In genomic region chr7:45340669-45341068, GRCm38 (mm10) we compare ENCODE assay signal across 8 mouse cellular contexts. TPM values are rescaled to one million over a fixed set of nuclear protein-coding genes. Genes with fewer than 3 reads are reported as not detected.
DNase-seq lines count a peak whose midpoint lies in the region; ATAC-seq and TF ChIP-seq lines count a peak whose summit lies in the region.

No protein-coding gene starts in this region.

- H3K4me1 ChIP-seq in erythroblast, embryonic 14.5 days (ENCODE audit: control insufficient read depth): peaks cover 53% of the 10 kb centered on the region
- H3K4me1 ChIP-seq in hindbrain, embryonic 12.5 days: peaks cover 37% of the 10 kb centered on the region
- H3K4me1 ChIP-seq in limb, embryonic 15.5 days: peaks cover 43% of the 10 kb centered on the region
- peaks cover 36% of the 10 kb centered on the region for H3K4me1 ChIP-seq in midbrain, embryonic 13.5 days (replicated peaks)

- H3K27ac ChIP-seq in hindbrain, embryonic 12.5 days: no peak overlapping the region
- H3K27ac ChIP-seq in limb, embryonic 15.5 days: peak overlapping the region; percentile 72
- no peak overlapping the region for H3K27ac ChIP-seq in midbrain, embryonic 13.5 days

- H3K36me3 ChIP-seq in C2C12 (ENCODE audit: control insufficient read depth, insufficient read depth): no peaks in the 10 kb centered on the region
- H3K36me3 ChIP-seq in erythroblast, embryonic 14.5 days (ENCODE audit: control insufficient read depth): no peaks in the 10 kb centered on the region
- peaks cover 6% of the 10 kb centered on the region; the same call in 1 of the 2 replicates for H3K36me3 ChIP-seq in hindbrain, embryonic 12.5 days
- H3K36me3 ChIP-seq in limb, embryonic 15.5 days: no peaks in the 10 kb centered on the region
- H3K36me3 ChIP-seq in midbrain, embryonic 13.5 days: peaks cover 28% of the 10 kb centered on the region

- H3K9me3 ChIP-seq in erythroblast, embryonic 14.5 days (ENCODE audit: control insufficient read depth, low read length): no peaks in the 10 kb centered on the region
- H3K9me3 ChIP-seq in hindbrain, embryonic 12.5 days (replicated peaks): no peaks in the 10 kb centered on the region
- no peaks in the 10 kb centered on the region for H3K9me3 ChIP-seq in limb, embryonic 15.5 days
- no peaks in the 10 kb centered on the region for H3K9me3 ChIP-seq in midbrain, embryonic 13.5 days

- no peaks in the 10 kb centered on the region for H3K79me2 ChIP-seq in C2C12 (ENCODE audit: control insufficient read depth, insufficient read depth)

- ATAC-seq in hindbrain, embryonic 12.5 days (ENCODE audit: low FRiP score): no peak
- ATAC-seq in limb, embryonic 15.5 days (ENCODE audit: insufficient number of reproducible peaks, low FRiP score, low TSS enrichment, low read depth): no peak
- ATAC-seq in midbrain, embryonic 13.5 days: no peak

- peak overlapping the region; percentile 22 for H3ac ChIP-seq in C2C12 (ENCODE audit: control insufficient read depth, insufficient read length, low read depth)

- H3K4me2 ChIP-seq in hindbrain, embryonic 12.5 days (replicated peaks): peak overlapping the region; percentile 84
- H3K4me2 ChIP-seq in limb, embryonic 15.5 days: peak overlapping the region; percentile 95
- peak overlapping the region; percentile 79 for H3K4me2 ChIP-seq in midbrain, embryonic 13.5 days (replicated peaks)

- peak overlapping the region; percentile 18 for H3K4me3 ChIP-seq in C2C12 (ENCODE audit: insufficient read depth, poor library complexity, severe bottlenecking)
- H3K4me3 ChIP-seq in erythroblast, embryonic 14.5 days (replicated peaks): peak overlapping the region; percentile 65
- H3K4me3 ChIP-seq in hindbrain, embryonic 12.5 days: peak overlapping the region; percentile 45
- peak overlapping the region; percentile 57 for H3K4me3 ChIP-seq in limb, embryonic 15.5 days
- peak overlapping the region; percentile 50; the same call in 1 of the 2 replicates for H3K4me3 ChIP-seq in midbrain, embryonic 13.5 days (replicated peaks)

- no peaks in the 10 kb centered on the region for H3K79me3 ChIP-seq in C2C12 (ENCODE audit: low read depth)

- WGBS in hindbrain, embryonic 12.5 days: under 1% methylated on average over 11 of the region's 11 CpGs
- 1% methylated on average over 11 of the region's 11 CpGs for WGBS in limb, embryonic 15.5 days
- 1% methylated on average over 11 of the region's 11 CpGs for WGBS in midbrain, embryonic 13.5 days

- no peak for TF ChIP-seq CTCF in C2C12 (IDR thresholded peaks at IDR 0.05; ENCODE audit: control insufficient read depth, insufficient read depth, insufficient read length)

- H3K27me3 ChIP-seq in C2C12 (ENCODE audit: control insufficient read depth, insufficient read depth, insufficient read length): no peaks in the 10 kb centered on the region
- H3K27me3 ChIP-seq in erythroblast, embryonic 14.5 days (ENCODE audit: control insufficient read depth): peaks cover 57% of the 10 kb centered on the region
- H3K27me3 ChIP-seq in hindbrain, embryonic 12.5 days: peaks cover 28% of the 10 kb centered on the region
- 0 out of 2 replicates have a peak, but pooled peaks cover 3% of the 10 kb centered on the region for H3K27me3 ChIP-seq in limb, embryonic 15.5 days
- H3K27me3 ChIP-seq in midbrain, embryonic 13.5 days: peaks cover 28% of the 10 kb centered on the region

- H3K9ac ChIP-seq in hindbrain, embryonic 12.5 days: no peak overlapping the region
- no peak overlapping the region for H3K9ac ChIP-seq in limb, embryonic 15.5 days
- H3K9ac ChIP-seq in midbrain, embryonic 13.5 days (replicated peaks): no peak overlapping the region

- DNase-seq in NIH3T3 (ENCODE audit: low read depth): peak; percentile 80
- no peak for DNase-seq in layer of hippocampus, adult 9-11 months
- no peak for DNase-seq in frontal cortex, postnatal 10 days (ENCODE audit: low spot score in 2 of 2)

TF ChIP-seq in C2C12, 6 proteins besides CTCF, POLR2A, EP300 and RAD21:
- TF ChIP-seq MYOG (IDR thresholded peaks at IDR 0.05; ENCODE audit: control insufficient read depth, extremely low read depth, insufficient read length) (no peak), MYOD1 (IDR thresholded peaks at IDR 0.05; ENCODE audit: control insufficient read depth, insufficient read length, low read depth) (no peak), USF1 (IDR thresholded peaks at IDR 0.05; ENCODE audit: low read depth) (no peak), CEBPB (IDR thresholded peaks at IDR 0.05; ENCODE audit: low read depth) (no peak), MAX (IDR thresholded peaks at IDR 0.05) (no peak), FOSL1 (IDR thresholded peaks at IDR 0.05; ENCODE audit: insufficient read depth, low read length, poor library complexity, severe bottlenecking) (no peak)

RNA-seq across cellular contexts. Expression of gene Hrc, which starts 5.6 kb away (rescaled TPM):
- polyA plus RNA-seq in C2C12 (2012; fragmentation: generic; extraction: Trizol): 0.51 TPM
- polyA plus RNA-seq in erythroblast, embryonic 14.5 days (2012): not detected in 2 replicates
- 0.65 and 0.68 TPM in 2 replicates for polyA plus RNA-seq in hindbrain, embryonic 12.5 days (2016; fragmentation: Nextera tagmentation; extraction: Ambion mirVana)
- 6.5 and 15.1 TPM in 2 replicates for polyA plus RNA-seq in limb, embryonic 15.5 days (2015; fragmentation: Nextera tagmentation; extraction: Ambion mirVana)
- 0.10 and 0.26 TPM in 2 replicates for polyA plus RNA-seq in midbrain, embryonic 13.5 days (2015; fragmentation: Nextera tagmentation; extraction: Ambion mirVana)

RNA-seq across cellular contexts. Expression of gene Trpm4, which starts 7.1 kb away (rescaled TPM):
- 10.6 TPM for polyA plus RNA-seq in C2C12 (2012; fragmentation: generic; extraction: Trizol)
- 0.02 and 0.04 TPM in 2 replicates for polyA plus RNA-seq in erythroblast, embryonic 14.5 days (2012)
- polyA plus RNA-seq in hindbrain, embryonic 12.5 days (2016; fragmentation: Nextera tagmentation; extraction: Ambion mirVana): 11.5 and 14.7 TPM in 2 replicates
- 22.0 and 22.6 TPM in 2 replicates for polyA plus RNA-seq in limb, embryonic 15.5 days (2015; fragmentation: Nextera tagmentation; extraction: Ambion mirVana)
- polyA plus RNA-seq in midbrain, embryonic 13.5 days (2015; fragmentation: Nextera tagmentation; extraction: Ambion mirVana): 7.3 and 10.8 TPM in 2 replicates

RNA-seq across cellular contexts. Expression of gene Ppfia3, which starts 26.1 kb away (rescaled TPM):
- 4.8 TPM for polyA plus RNA-seq in C2C12 (2012; fragmentation: generic; extraction: Trizol)
- 0.13 and 0.33 TPM in 2 replicates for polyA plus RNA-seq in erythroblast, embryonic 14.5 days (2012)
- 15.6 and 16.2 TPM in 2 replicates for polyA plus RNA-seq in hindbrain, embryonic 12.5 days (2016; fragmentation: Nextera tagmentation; extraction: Ambion mirVana)
- polyA plus RNA-seq in limb, embryonic 15.5 days (2015; fragmentation: Nextera tagmentation; extraction: Ambion mirVana): 7.8 and 9.1 TPM in 2 replicates
- 17.2 and 19.8 TPM in 2 replicates for polyA plus RNA-seq in midbrain, embryonic 13.5 days (2015; fragmentation: Nextera tagmentation; extraction: Ambion mirVana)

RNA-seq across cellular contexts. Expression of gene Lin7b, which starts 29.7 kb away (rescaled TPM):
- polyA plus RNA-seq in C2C12 (2012; fragmentation: generic; extraction: Trizol): 0.94 TPM
- 0.18 TPM in 1 of 2 replicates, not detected in the other for polyA plus RNA-seq in erythroblast, embryonic 14.5 days (2012)
- polyA plus RNA-seq in hindbrain, embryonic 12.5 days (2016; fragmentation: Nextera tagmentation; extraction: Ambion mirVana): 2.9 and 3.8 TPM in 2 replicates
- polyA plus RNA-seq in limb, embryonic 15.5 days (2015; fragmentation: Nextera tagmentation; extraction: Ambion mirVana): 2.3 and 2.5 TPM in 2 replicates
- polyA plus RNA-seq in midbrain, embryonic 13.5 days (2015; fragmentation: Nextera tagmentation; extraction: Ambion mirVana): 7.1 and 7.9 TPM in 2 replicates

RNA-seq across cellular contexts. Expression of gene Snrnp70, which starts 54.9 kb away (rescaled TPM):
- polyA plus RNA-seq in C2C12 (2012; fragmentation: generic; extraction: Trizol): 321 TPM
- polyA plus RNA-seq in erythroblast, embryonic 14.5 days (2012): 68.0 and 79.6 TPM in 2 replicates
- polyA plus RNA-seq in hindbrain, embryonic 12.5 days (2016; fragmentation: Nextera tagmentation; extraction: Ambion mirVana): 285 and 300 TPM in 2 replicates
- polyA plus RNA-seq in limb, embryonic 15.5 days (2015; fragmentation: Nextera tagmentation; extraction: Ambion mirVana): 199 and 204 TPM in 2 replicates
- polyA plus RNA-seq in midbrain, embryonic 13.5 days (2015; fragmentation: Nextera tagmentation; extraction: Ambion mirVana): 223 and 238 TPM in 2 replicates
